ENCODE assay signal across 9 mouse cellular contexts in genomic region chrX:53432888-53433287, GRCm38 (mm10). TPM values are rescaled to one million over a fixed set of nuclear protein-coding genes. Genes with fewer than 3 reads are reported as not detected.
DNase-seq lines count a peak whose midpoint lies in the region; ATAC-seq and TF ChIP-seq lines count a peak whose summit lies in the region.
"Had no signal": no experiment of that assay in that cellular context is flagged by ENCODE, and none has a peak within 500 bp of the region (broad histone marks: within the 10 kb centered on the region; RNA-seq: fewer than 3 reads in every experiment).

No protein-coding gene starts in this region.

- no peak for ATAC-seq in kidney, embryonic 16.5 days (ENCODE audit: low FRiP score, low TSS enrichment)

- H3K9ac ChIP-seq in kidney, embryonic 16.5 days (replicated peaks; ENCODE audit: low read length) = no peak overlapping the region
- H3K9ac ChIP-seq in ES-Bruce4 (ENCODE audit: low read depth, poor library complexity, severe bottlenecking) = no peak overlapping the region
- H3K9ac ChIP-seq: heart, embryonic 13.5 days; liver, embryonic 13.5 days had no signal

- TF ChIP-seq EP300 in ES-Bruce4 (IDR thresholded peaks at IDR 0.05; ENCODE audit: insufficient read depth, low read depth, low read length) = no peak

- TF ChIP-seq POLR2A in ES-Bruce4 (IDR thresholded peaks at IDR 0.05; ENCODE audit: insufficient read depth, low read length) = no peak

- H3K27me3 ChIP-seq in kidney, embryonic 16.5 days (ENCODE audit: insufficient read depth, low read length) = 0 out of 2 replicates have a peak, but pooled peaks cover 3% of the 10 kb centered on the region
- H3K27me3 ChIP-seq in ES-Bruce4 (ENCODE audit: control insufficient read depth, insufficient read depth, low read length, poor library complexity, severe bottlenecking) = no peaks in the 10 kb centered on the region
- H3K27me3 ChIP-seq: heart, embryonic 13.5 days; liver, embryonic 13.5 days had no signal

- no peaks in the 10 kb centered on the region for H3K36me3 ChIP-seq in kidney, embryonic 16.5 days (ENCODE audit: insufficient read depth, low read length)
- no peaks in the 10 kb centered on the region for H3K36me3 ChIP-seq in ES-Bruce4 (ENCODE audit: control insufficient read depth, insufficient read depth, low read length, poor library complexity, severe bottlenecking)
- H3K36me3 ChIP-seq: heart, embryonic 13.5 days; liver, embryonic 13.5 days had no signal

- DNase-seq in kidney, adult 9 months = peak; percentile 20
- peak; percentile 19 for DNase-seq in A20 (ENCODE audit: low read depth, low spot score)
- DNase-seq in hindlimb bud, embryonic 11.5 days (ENCODE audit: extremely low spot score, low read depth, low spot score) = peak; percentile 1
- no peak for DNase-seq in spleen, postnatal 14 days (ENCODE audit: low spot score in 2 of 2)
- no peak for DNase-seq in adrenal gland, postnatal 14 days
- DNase-seq: liver, embryonic 13.5 days had no signal

- TF ChIP-seq CTCF in ES-Bruce4 (IDR thresholded peaks at IDR 0.05; ENCODE audit: low read depth, low read length) = peak; percentile 14

- 83% methylated on average over 1 of the region's 1 CpGs for WGBS in kidney, embryonic 16.5 days

- H3K9me3 ChIP-seq in kidney, embryonic 16.5 days (ENCODE audit: low read length) = no peaks in the 10 kb centered on the region
- H3K9me3 ChIP-seq in ES-Bruce4 (replicated peaks; ENCODE audit: control insufficient read depth, insufficient read depth, low read length, poor library complexity, severe bottlenecking) = no peaks in the 10 kb centered on the region
- H3K9me3 ChIP-seq: heart, embryonic 13.5 days; liver, embryonic 13.5 days had no signal

- no peaks in the 10 kb centered on the region for H3K4me1 ChIP-seq in kidney, embryonic 16.5 days (ENCODE audit: insufficient read depth, low read length)
- no peaks in the 10 kb centered on the region for H3K4me1 ChIP-seq in ES-Bruce4 (ENCODE audit: control insufficient read depth, insufficient read depth, low read length)
- H3K4me1 ChIP-seq: heart, embryonic 13.5 days; liver, embryonic 13.5 days had no signal

- H3K4me3 ChIP-seq in kidney, embryonic 16.5 days (ENCODE audit: low read length) = no peak overlapping the region
- H3K4me3 ChIP-seq in ES-Bruce4 (ENCODE audit: low read depth, low read length) = no peak overlapping the region
- H3K4me3 ChIP-seq: heart, embryonic 13.5 days; liver, embryonic 13.5 days had no signal

- H3K27ac ChIP-seq in kidney, embryonic 16.5 days (ENCODE audit: low read length) = no peak overlapping the region
- no peak overlapping the region for H3K27ac ChIP-seq in ES-Bruce4 (ENCODE audit: insufficient read depth, low read length)
- H3K27ac ChIP-seq: heart, embryonic 13.5 days; liver, embryonic 13.5 days had no signal

- no peak overlapping the region for H3K4me2 ChIP-seq in kidney, embryonic 16.5 days (replicated peaks; ENCODE audit: low read depth, low read length)
- H3K4me2 ChIP-seq: heart, embryonic 13.5 days; liver, embryonic 13.5 days had no signal

RNA-seq across cellular contexts. Expression of gene Etd, which starts 1.8 kb away (rescaled TPM):
- 0.37 TPM in 1 of 2 replicates, not detected in the other for polyA plus RNA-seq in kidney, embryonic 16.5 days (2015; fragmentation: Nextera tagmentation; extraction: Ambion mirVana)
- polyA plus RNA-seq in ES-Bruce4 (2011; ENCODE audit: insufficient read depth, insufficient read length, low read depth, missing spikeins) = not detected in 2 replicates
- not detected in 2 replicates for total RNA-seq in adrenal gland, postnatal 14 days (2021)
- polyA plus RNA-seq: heart, embryonic 13.5 days; liver, embryonic 13.5 days had no signal

Comparison
In these comparisons a context has a peak if more than half of its experiments do, and no peak if none do; other contexts are left out.
1. DNase-seq: peak in kidney, adult 9 months (single experiment), A20 (single experiment) and hindlimb bud, embryonic 11.5 days (single experiment); none in spleen, postnatal 14 days (0 of 2) and adrenal gland, postnatal 14 days (single experiment).